Mouse (Mus musculus) granulocyte monocyte progenitor cell, adult 5-6 weeks (primary cell): ENCODE results near the gene Polr1b. TPM values are rescaled to one million over a fixed set of nuclear protein-coding genes. Genes with fewer than 3 reads are reported as not detected.

Experiments used
- ATAC-seq: replicated peaks from 2 replicates; pipeline ENCODE4 v1.8.0; 2016; ENCODE audit warnings: mild to moderate bottlenecking, moderate TSS enrichment, inconsistent platforms; ENCODE audit not compliant: poor library complexity, severe bottlenecking
- total RNA-seq, 2 experiments: library from RNA; stranded (forward) in 1 of 2; stranded (reverse) in 1 of 2; fragments of 200-712, 200-1000 nt in 1 of 2; fragments of >200 nt in 1 of 2; fragmentation: Nextera tagmentation in 1 of 2; gene quantifications; 2 replicates each; pipeline ENCODE4 v1.2.3; 2014 to 2017

The Polr1b gene
- total RNA-seq, 2 experiments from 2014 or later: 43.2 to 49.7 TPM

- ATAC-seq: no peak
Observed at GRCm38 (mm10) chr2:129115706-129116367, 15.0 kb downstream of the Polr1b start.

GRCm38 (mm10) chr2:129116368-129116739 lies 15.6 kb downstream of the Polr1b start:
- ATAC-seq: no peak

GRCm38 (mm10) chr2:129118061-129118460 lies 17.3 kb downstream of the Polr1b start:
- ATAC-seq: no peak

GRCm38 (mm10) chr2:129121986-129122385 lies 21.2 kb downstream of the Polr1b start:
- ATAC-seq: no peak

GRCm38 (mm10) chr2:129129412-129129929 lies 28.7 kb downstream of the Polr1b start, which contains the start of gene Chchd5:
Gene Chchd5 (plus strand): TSS chr2:129129700.
- ATAC-seq: peak; percentile 98

GRCm38 (mm10) chr2:129129987-129130545 lies 29.3 kb downstream of the Polr1b start:
- ATAC-seq: no peak

GRCm38 (mm10) chr2:129130776-129131175 lies 30.0 kb downstream of the Polr1b start:
- ATAC-seq: no peak

GRCm38 (mm10) chr2:129132231-129132630 lies 31.4 kb downstream of the Polr1b start:
- no peak for ATAC-seq

GRCm38 (mm10) chr2:129133006-129133805 lies 32.4 kb downstream of the Polr1b start:
- no peak for ATAC-seq

GRCm38 (mm10) chr2:129139906-129140305 lies 39.1 kb downstream of the Polr1b start:
- no peak for ATAC-seq

GRCm38 (mm10) chr2:129148836-129149235 lies 48.0 kb downstream of the Polr1b start:
- ATAC-seq: no peak

- ATAC-seq: no peak
Observed at GRCm38 (mm10) chr2:129150386-129150785, 49.6 kb downstream of the Polr1b start.

- no peak for ATAC-seq
Observed at GRCm38 (mm10) chr2:129151111-129151510, 50.3 kb downstream of the Polr1b start.

GRCm38 (mm10) chr2:129152751-129153150 lies 52.0 kb downstream of the Polr1b start:
- no peak for ATAC-seq

GRCm38 (mm10) chr2:129164815-129165214 lies 64.0 kb downstream of the Polr1b start:
- ATAC-seq: no peak

GRCm38 (mm10) chr2:129166466-129167463 lies 66.0 kb downstream of the Polr1b start:
- ATAC-seq: no peak

- ATAC-seq: no peak
Observed at GRCm38 (mm10) chr2:129173386-129173785, 72.6 kb downstream of the Polr1b start.

- peak; percentile 74 for ATAC-seq
Observed at GRCm38 (mm10) chr2:129174474-129174873, 73.7 kb downstream of the Polr1b start.

GRCm38 (mm10) chr2:129175636-129176035 lies 74.8 kb downstream of the Polr1b start:
- ATAC-seq: peak; percentile 71
